Mouse (Mus musculus): ENCODE data around the gene Grm4. TPM values are rescaled to one million over a fixed set of nuclear protein-coding genes. Genes with fewer than 3 reads are reported as not detected.

Grm4 gene
- polyA plus RNA-seq, 1 experiment from 2014 or later: 0.19 TPM

DNA sequence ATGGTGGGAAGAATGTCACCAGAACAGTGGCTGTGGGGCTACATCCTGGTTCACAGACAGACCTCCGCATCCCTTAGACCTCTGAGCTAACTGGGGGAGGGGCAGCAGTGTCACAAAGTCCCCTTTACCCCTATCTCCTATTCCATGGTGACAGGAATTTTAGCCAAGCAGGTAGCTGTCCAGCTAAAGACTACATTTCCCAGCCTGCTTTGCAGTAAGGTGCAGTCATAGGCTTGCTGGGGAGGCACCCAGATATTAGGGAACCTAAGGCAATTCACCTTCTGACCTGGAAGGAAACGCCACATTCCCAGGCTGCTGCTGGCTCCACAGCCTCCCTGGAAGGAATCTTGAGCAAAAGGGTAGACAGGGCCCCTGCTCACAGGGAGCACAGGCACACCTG, 20.1 kb upstream of the Grm4 start:
- Histone ChIP-seq H3K4me1 (ENCODE audit: control insufficient read depth, insufficient read depth, low read length) (no peaks in the 10 kb centered on the region), H3K27me3 (ENCODE audit: control insufficient read depth, insufficient read depth, low read length) (no peaks in the 10 kb centered on the region), H3K9me3 (replicated peaks; ENCODE audit: control insufficient read depth, low read length) (no peaks in the 10 kb centered on the region), H3K4me3 (replicated peaks; ENCODE audit: low read length) (no peak overlapping the region), H3K27ac (ENCODE audit: low read length) (no peak overlapping the region), H3K9ac (ENCODE audit: low read length) (no peak overlapping the region), H3K4me2 (ENCODE audit: low read depth, low read length) (no peak overlapping the region), H3K36me3 (ENCODE audit: control insufficient read depth, insufficient read depth, low read length) (no peaks in the 10 kb centered on the region)
- ATAC-seq (ENCODE audit: insufficient read depth, low FRiP score): no peak
- 64% methylated on average over 2 of the region's 2 CpGs for WGBS

GRCm38 (mm10) chr17:27534718-27535117, 13.5 kb upstream of the Grm4 start:
- no peak overlapping the region for H3K4me2 ChIP-seq (ENCODE audit: low read depth, low read length)
- whole genome bisulfite sequencing: 2% methylated on average over 10 of the region's 10 CpGs
- 0 out of 2 replicates have a peak, but pooled peaks have one; percentile 40 for ATAC-seq (ENCODE audit: insufficient read depth, low FRiP score)

DNA sequence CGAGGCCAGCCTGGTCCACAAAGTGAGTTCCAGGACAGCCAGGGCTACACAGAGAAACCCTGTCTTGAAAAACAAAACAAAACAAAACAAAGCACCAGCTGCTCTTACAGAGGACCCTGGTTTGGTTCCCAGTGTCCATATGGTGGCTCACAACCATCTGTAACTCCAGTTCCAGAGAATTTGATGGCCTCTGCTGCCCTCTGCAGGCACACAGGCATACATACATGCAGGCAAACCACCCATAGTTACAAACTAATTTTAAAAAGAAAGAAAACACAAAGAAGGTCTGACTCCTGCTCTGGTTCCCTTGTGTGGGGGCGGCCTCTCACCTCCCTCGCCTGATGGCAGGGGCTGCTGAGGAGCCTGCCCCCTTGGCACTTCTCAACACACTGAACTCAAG, 12.2 kb upstream of the Grm4 start:
- Histone ChIP-seq H3K4me2 (ENCODE audit: low read depth, low read length) (no peak overlapping the region), H3K36me3 (ENCODE audit: control insufficient read depth, insufficient read depth, low read length) (no peaks in the 10 kb centered on the region), H3K27me3 (ENCODE audit: control insufficient read depth, insufficient read depth, low read length) (no peaks in the 10 kb centered on the region), H3K4me3 (replicated peaks; ENCODE audit: low read length) (no peak overlapping the region), H3K27ac (ENCODE audit: low read length) (no peak overlapping the region), H3K4me1 (ENCODE audit: control insufficient read depth, insufficient read depth, low read length) (no peaks in the 10 kb centered on the region), H3K9me3 (replicated peaks; ENCODE audit: control insufficient read depth, low read length) (no peaks in the 10 kb centered on the region), H3K9ac (ENCODE audit: low read length) (no peak overlapping the region)
- WGBS: 89% methylated on average over 3 of the region's 3 CpGs
- ATAC-seq (ENCODE audit: insufficient read depth, low FRiP score): no peak

More at GRCm38 (mm10) chr17:27534718-27535117, 13.5 kb upstream of the Grm4 start:
- H3K27me3 ChIP-seq (ENCODE audit: control insufficient read depth, insufficient read depth, low read length): no peaks in the 10 kb centered on the region
- H3K4me3 ChIP-seq (replicated peaks; ENCODE audit: low read length): no peak overlapping the region
- no peaks in the 10 kb centered on the region for H3K9me3 ChIP-seq (replicated peaks; ENCODE audit: control insufficient read depth, low read length)
- H3K4me1 ChIP-seq (ENCODE audit: control insufficient read depth, insufficient read depth, low read length): no peaks in the 10 kb centered on the region
- H3K27ac ChIP-seq (ENCODE audit: low read length): no peak overlapping the region
- H3K9ac ChIP-seq (ENCODE audit: low read length): no peak overlapping the region
- no peaks in the 10 kb centered on the region for H3K36me3 ChIP-seq (ENCODE audit: control insufficient read depth, insufficient read depth, low read length)

DNA sequence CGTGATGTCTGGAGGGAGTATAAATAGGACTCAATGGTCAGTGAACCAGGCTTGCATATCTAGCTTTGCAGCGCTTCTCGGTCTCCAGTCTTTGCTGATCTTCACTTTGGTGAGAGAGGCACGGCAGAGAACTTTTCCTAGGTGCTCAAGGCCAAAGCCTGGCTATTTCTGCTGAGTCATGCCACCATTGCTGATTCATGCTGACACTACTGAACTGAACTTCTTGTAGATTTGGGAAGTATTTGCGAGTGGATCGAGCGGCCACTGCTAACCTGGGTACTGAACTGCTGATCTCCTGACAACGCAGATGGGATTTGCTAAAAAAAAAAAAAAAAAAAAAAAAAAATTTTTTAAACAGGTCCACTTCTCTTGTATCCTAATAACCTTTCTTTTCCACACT, 10.9 kb upstream of the Grm4 start:
- H3K9me3 ChIP-seq (replicated peaks; ENCODE audit: control insufficient read depth, low read length): no peaks in the 10 kb centered on the region
- H3K27me3 ChIP-seq (ENCODE audit: control insufficient read depth, insufficient read depth, low read length): no peaks in the 10 kb centered on the region
- H3K36me3 ChIP-seq (ENCODE audit: control insufficient read depth, insufficient read depth, low read length): no peaks in the 10 kb centered on the region
- H3K4me1 ChIP-seq (ENCODE audit: control insufficient read depth, insufficient read depth, low read length): no peaks in the 10 kb centered on the region
- H3K4me3 ChIP-seq (replicated peaks; ENCODE audit: low read length): no peak overlapping the region
- no peak overlapping the region for H3K4me2 ChIP-seq (ENCODE audit: low read depth, low read length)
- H3K27ac ChIP-seq (ENCODE audit: low read length): no peak overlapping the region
- ATAC-seq (ENCODE audit: insufficient read depth, low FRiP score): no peak
- 84% methylated on average over 8 of the region's 8 CpGs for WGBS
- no peak overlapping the region for H3K9ac ChIP-seq (ENCODE audit: low read length)

DNA sequence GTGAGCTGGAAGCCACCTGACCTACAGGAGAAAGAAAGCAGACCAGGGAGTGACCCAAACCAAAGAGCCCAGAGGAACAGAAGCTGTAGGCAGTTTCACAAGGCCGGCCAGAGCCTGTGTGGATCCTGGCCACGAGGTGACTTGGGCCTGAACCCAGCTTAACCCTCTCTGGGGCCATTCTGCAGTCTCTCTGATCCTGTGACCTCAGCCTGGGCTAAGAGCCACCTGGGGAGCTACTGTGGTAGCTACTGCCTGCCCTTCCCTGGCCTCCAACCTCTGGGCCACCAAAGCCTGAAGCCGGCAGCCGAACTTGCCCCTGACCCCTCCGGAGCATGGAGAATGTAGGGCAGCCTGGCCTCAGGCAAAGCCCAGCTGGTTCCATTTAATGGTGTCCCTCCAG, 7.6 kb upstream of the Grm4 start:
- H3K4me2 ChIP-seq (ENCODE audit: low read depth, low read length): no peak overlapping the region
- H3K36me3 ChIP-seq (ENCODE audit: control insufficient read depth, insufficient read depth, low read length): no peaks in the 10 kb centered on the region
- H3K27ac ChIP-seq (ENCODE audit: low read length): no peak overlapping the region
- no peak overlapping the region for H3K4me3 ChIP-seq (replicated peaks; ENCODE audit: low read length)
- no peak for ATAC-seq (ENCODE audit: insufficient read depth, low FRiP score)
- H3K4me1 ChIP-seq (ENCODE audit: control insufficient read depth, insufficient read depth, low read length): no peaks in the 10 kb centered on the region
- no peaks in the 10 kb centered on the region for H3K9me3 ChIP-seq (replicated peaks; ENCODE audit: control insufficient read depth, low read length)
- no peaks in the 10 kb centered on the region for H3K27me3 ChIP-seq (ENCODE audit: control insufficient read depth, insufficient read depth, low read length)
- H3K9ac ChIP-seq (ENCODE audit: low read length): no peak overlapping the region
- WGBS: 63% methylated on average over 5 of the region's 5 CpGs

GRCm38 (mm10) chr17:27528030-27528429, 6.8 kb upstream of the Grm4 start:
- H3K9ac ChIP-seq (ENCODE audit: low read length): no peak overlapping the region
- no peak for ATAC-seq (ENCODE audit: insufficient read depth, low FRiP score)
- no peak overlapping the region for H3K4me2 ChIP-seq (ENCODE audit: low read depth, low read length)

GRCm38 (mm10) chr17:27527188-27527587, 6.0 kb upstream of the Grm4 start:
- no peaks in the 10 kb centered on the region for H3K9me3 ChIP-seq (replicated peaks; ENCODE audit: control insufficient read depth, low read length)
- H3K4me3 ChIP-seq (replicated peaks; ENCODE audit: low read length): no peak overlapping the region
- no peak overlapping the region for H3K9ac ChIP-seq (ENCODE audit: low read length)
- 64% methylated on average over 6 of the region's 6 CpGs for WGBS
- H3K27ac ChIP-seq (ENCODE audit: low read length): no peak overlapping the region
- H3K4me1 ChIP-seq (ENCODE audit: control insufficient read depth, insufficient read depth, low read length): no peaks in the 10 kb centered on the region
- H3K4me2 ChIP-seq (ENCODE audit: low read depth, low read length): no peak overlapping the region
- no peaks in the 10 kb centered on the region for H3K36me3 ChIP-seq (ENCODE audit: control insufficient read depth, insufficient read depth, low read length)
- ATAC-seq (ENCODE audit: insufficient read depth, low FRiP score): no peak
- H3K27me3 ChIP-seq (ENCODE audit: control insufficient read depth, insufficient read depth, low read length): no peaks in the 10 kb centered on the region

More at GRCm38 (mm10) chr17:27528030-27528429, 6.8 kb upstream of the Grm4 start:
- Histone ChIP-seq H3K27ac (ENCODE audit: low read length) (no peak overlapping the region), H3K4me3 (replicated peaks; ENCODE audit: low read length) (no peak overlapping the region), H3K36me3 (ENCODE audit: control insufficient read depth, insufficient read depth, low read length) (no peaks in the 10 kb centered on the region), H3K27me3 (ENCODE audit: control insufficient read depth, insufficient read depth, low read length) (no peaks in the 10 kb centered on the region), H3K9me3 (replicated peaks; ENCODE audit: control insufficient read depth, low read length) (no peaks in the 10 kb centered on the region), H3K4me1 (ENCODE audit: control insufficient read depth, insufficient read depth, low read length) (no peaks in the 10 kb centered on the region)
- WGBS: 58% methylated on average over 8 of the region's 8 CpGs

DNA sequence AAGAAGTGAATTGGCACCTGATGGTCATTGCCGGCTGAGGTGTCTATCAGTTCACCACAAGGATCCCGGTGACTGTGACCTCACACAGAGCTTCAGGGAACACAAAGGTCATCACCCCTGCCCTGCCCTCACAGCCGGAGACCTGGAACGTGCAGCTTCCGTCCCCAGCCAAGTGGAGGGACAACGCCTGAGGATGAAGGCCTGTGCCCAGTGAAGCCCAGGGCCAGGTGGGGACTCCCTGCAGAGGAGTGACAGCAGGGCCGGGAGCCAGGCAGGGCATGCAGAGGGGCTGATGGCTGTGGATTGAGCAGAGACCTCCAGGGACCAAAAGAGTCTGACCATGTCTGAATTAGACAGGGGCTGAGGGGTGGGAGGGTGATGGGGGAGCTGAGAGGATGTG, 1.9 kb upstream of the Grm4 start:
- H3K9me3 ChIP-seq (replicated peaks; ENCODE audit: control insufficient read depth, low read length): no peaks in the 10 kb centered on the region
- H3K36me3 ChIP-seq (ENCODE audit: control insufficient read depth, insufficient read depth, low read length): no peaks in the 10 kb centered on the region
- H3K9ac ChIP-seq (ENCODE audit: low read length): no peak overlapping the region
- H3K27me3 ChIP-seq (ENCODE audit: control insufficient read depth, insufficient read depth, low read length): peaks cover 20% of the 10 kb centered on the region
- 62% methylated on average over 7 of the region's 7 CpGs for WGBS
- no peaks in the 10 kb centered on the region for H3K4me1 ChIP-seq (ENCODE audit: control insufficient read depth, insufficient read depth, low read length)
- no peak overlapping the region for H3K4me3 ChIP-seq (replicated peaks; ENCODE audit: low read length)
- no peak for ATAC-seq (ENCODE audit: insufficient read depth, low FRiP score)
- H3K4me2 ChIP-seq (ENCODE audit: low read depth, low read length): no peak overlapping the region
- H3K27ac ChIP-seq (ENCODE audit: low read length): no peak overlapping the region

- no peak overlapping the region for H3K4me3 ChIP-seq (replicated peaks; ENCODE audit: low read length)
- whole genome bisulfite sequencing: under 1% methylated on average over 27 of the region's 27 CpGs
- H3K27ac ChIP-seq (ENCODE audit: low read length): no peak overlapping the region
- no peak overlapping the region for H3K4me2 ChIP-seq (ENCODE audit: low read depth, low read length)
- no peaks in the 10 kb centered on the region for H3K4me1 ChIP-seq (ENCODE audit: control insufficient read depth, insufficient read depth, low read length)
- peaks cover 35% of the 10 kb centered on the region for H3K27me3 ChIP-seq (ENCODE audit: control insufficient read depth, insufficient read depth, low read length)
- no peak; the same call in 1 of the 2 replicates for ATAC-seq (ENCODE audit: insufficient read depth, low FRiP score)
- H3K9me3 ChIP-seq (replicated peaks; ENCODE audit: control insufficient read depth, low read length): no peaks in the 10 kb centered on the region
- no peak overlapping the region for H3K9ac ChIP-seq (ENCODE audit: low read length)
- H3K36me3 ChIP-seq (ENCODE audit: control insufficient read depth, insufficient read depth, low read length): no peaks in the 10 kb centered on the region
Measured at GRCm38 (mm10) chr17:27520557-27520956, 646 bp downstream of the Grm4 start.
